Mouse (Mus musculus): ENCODE results near the gene Draxin.

Draxin gene

DNA sequence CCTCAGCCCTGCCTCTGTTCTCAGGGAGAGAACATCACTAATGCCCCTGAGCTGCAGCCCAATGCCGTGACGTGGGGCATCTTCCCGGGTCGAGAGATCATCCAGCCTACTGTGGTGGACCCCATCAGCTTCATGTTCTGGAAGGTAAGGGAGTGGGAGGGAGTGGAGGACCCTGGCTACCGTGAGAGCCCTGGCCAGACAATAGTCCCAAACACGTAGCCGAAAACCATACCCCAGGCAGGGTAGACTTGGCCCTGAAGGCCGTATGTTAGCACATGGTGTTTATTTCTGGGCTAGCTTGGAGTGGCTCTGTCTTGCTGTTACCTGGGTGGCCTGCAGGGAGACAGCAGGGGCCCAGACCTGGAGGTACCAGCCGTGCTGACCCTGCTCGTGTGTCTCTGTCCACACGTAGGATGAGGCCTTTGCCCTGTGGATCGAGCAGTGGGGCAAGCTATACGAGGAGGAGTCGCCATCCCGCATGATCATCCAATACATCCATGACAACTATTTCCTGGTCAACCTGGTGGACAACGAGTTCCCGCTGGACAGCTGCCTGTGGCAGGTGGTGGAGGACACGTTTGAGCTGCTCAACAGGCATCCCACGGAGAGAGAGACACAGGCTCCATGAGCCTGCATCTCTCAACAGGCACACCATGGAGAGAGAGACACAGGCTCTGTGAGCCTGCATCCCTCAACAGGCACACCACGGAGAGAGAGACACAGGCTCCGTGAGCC lies 75.4 kb downstream of the Draxin start:
- DNase-seq, result no peak

DNA sequence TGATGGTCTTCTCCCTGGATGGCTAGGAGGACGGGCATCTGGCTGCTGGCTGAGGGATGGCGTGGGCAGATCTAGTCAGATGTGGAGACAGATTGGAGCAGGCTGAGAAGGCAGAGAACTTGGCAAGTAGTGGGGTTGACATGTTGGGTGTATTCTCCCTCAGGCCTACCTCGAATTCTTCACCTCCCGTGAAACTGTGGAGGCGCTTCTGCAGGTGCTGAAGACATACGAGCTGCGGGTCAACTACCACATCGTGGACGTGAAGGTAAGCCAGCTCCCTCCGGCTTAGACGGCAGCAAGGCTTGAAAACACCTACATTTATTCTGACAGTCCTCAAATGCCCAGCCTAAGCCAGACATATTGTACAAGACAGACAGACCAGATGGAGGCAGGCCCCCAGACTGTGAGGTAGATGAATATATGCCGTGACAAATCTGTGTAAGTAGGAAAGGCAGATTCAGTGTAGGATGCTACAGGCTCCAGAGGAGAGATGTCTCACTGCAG lies 77.0 kb downstream of the Draxin start:
- no peak for DNase-seq

DNA sequence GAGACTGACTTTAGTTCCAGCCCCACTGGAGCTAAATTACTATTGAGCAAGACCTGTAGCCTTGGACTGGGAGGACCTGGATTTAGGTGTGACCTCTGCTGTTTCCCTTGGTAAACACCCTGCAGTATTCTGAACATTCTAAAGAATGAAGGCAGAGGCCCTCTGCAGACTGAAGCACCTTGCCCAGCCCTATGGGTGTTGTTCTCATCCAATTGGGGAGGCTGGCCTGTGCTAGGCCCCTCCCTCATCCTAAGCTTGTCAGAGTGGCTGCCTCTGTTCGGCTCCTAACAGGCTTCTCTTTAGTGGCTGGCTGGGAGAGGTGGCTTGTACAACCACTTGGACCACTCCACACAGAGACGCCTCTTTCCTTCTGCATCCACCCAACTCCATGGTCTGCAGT lies 77.5 kb downstream of the Draxin start:
- DNase-seq, result no peak

DNA sequence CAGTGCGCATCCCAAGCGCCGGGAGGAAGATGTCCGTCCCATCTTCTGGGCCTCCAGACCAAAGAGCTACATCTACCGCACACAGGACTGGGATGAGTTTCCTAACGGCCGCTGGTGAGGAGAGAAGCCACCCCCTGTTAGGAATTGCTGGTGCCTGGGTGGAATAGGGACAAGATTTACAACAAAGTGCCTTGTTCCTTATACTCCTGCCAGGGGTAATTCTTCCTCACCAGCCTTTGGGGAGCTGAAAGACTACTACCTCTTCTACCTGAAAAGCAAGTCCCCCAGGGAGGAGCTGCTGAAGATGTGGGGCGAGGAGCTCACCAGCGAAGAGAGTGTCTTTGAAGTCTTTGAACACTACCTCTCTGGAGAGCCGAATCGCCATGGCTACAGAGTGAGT lies 78.6 kb downstream of the Draxin start:
- DNase-seq, result no peak

DNA sequence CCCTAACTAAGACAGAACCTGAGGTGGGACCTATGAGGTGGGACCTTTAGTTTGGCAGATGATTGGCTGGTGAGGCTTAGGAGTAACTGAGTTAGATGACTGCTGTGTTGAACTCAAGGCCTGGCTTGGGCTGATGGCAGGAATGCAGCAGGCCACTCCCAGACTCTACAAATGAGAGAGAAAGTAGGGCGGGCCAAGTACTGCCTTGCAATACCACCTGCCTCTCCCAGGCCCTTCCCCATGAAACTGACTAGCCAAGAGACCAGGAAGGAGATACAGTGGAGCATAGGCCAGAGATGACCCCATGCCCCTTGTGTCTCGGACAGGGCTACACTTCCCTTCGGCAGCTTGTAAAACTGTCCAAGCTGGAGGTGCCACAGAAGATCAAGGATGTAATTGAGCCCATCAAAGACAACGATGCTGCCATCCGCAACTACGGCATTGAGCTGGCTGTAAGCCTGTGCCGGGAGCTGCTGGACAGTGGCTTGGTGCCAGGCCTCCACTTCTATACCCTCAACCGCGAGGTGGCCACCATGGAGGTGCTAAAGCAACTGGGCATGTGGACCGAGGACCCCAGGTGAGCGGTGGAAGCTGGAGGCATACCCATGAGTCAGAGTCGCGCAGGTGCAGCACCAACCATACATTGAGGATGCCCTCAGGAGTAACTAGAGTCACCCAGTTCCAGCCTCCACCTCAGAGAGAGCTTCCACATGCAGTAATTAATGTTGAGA lies 79.3 kb downstream of the Draxin start:
- DNase-seq, result no peak

DNA sequence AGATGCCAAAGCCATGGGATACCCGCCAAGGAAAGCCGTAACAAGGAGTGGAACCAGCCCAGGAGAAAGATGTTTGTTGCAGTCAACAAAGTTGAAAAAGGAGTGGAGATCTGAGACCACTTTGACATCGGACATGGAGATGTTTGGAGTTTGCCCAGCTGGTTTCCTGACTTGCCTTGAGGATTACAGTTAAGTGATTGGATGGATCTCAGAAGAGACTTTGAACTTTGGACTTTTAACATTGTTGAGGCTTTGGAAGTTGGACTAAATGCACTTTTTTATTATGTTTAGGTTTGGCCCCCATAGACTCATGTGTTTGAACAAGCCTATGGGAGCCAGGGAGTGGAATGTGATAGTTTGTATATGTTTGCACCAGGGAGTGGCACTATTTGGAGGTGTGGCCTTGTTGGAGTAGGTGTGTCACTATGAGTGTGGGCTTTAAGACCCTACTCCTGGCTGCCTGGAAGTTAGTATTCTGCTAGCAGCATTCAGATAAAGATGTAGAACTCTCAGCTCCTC lies 80.0 kb downstream of the Draxin start:
- peak in 1 of 2 experiments; percentile 30 for DNase-seq
